Mouse (Mus musculus) erythroblast, embryonic 14.5 days (primary cell): Measurements from ENCODE around the gene Rcc2.

Experiments used
- GATA1 ChIP-seq: IDR thresholded peaks from 2 replicates; pipeline ENCODE4 v1.6.1; 2012; ENCODE audit warnings: low read length, inconsistent platforms, mixed read lengths
- TAL1 ChIP-seq: IDR thresholded peaks from 3 replicates; pipeline ENCODE4 v1.6.1; 2012; ENCODE audit warnings: low read length, inconsistent platforms, mixed read lengths

DNA sequence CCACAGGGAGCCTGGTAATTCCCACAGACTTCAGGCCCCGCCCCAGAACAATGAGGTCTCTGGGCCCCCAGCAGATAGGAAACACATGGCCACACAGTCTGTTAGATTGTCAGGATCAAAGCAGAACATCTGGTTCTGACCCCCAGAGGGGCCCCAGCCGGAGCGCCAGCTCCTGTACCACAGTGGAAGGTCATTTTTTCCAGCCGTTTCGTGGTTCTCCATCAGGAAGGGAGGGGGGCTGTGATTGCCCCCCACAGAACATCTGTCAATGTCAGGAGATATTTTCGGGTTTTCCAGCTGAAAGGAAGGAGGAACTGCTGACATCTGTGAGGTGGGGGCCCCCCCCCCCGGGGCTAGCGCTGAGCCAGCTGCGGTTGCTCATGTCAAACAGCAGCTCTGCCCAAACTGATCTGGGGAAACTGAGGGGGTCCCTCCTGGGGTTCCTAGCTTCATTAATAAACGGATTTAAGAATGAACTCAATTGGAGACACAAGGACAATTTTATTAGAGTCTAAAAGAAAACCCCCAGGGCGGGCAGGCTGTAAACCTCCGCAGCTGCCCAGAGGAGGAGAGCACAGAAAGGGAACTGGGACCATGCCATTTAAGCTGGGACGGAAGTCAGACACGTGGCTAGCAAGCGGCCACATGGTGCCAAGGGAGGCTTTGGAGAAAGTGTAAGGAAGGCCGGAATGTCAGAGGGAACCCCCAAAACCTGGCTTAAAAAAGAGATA, 16.0 kb upstream of the Rcc2 start:
- TF ChIP-seq TAL1 (peak; percentile 54; the same call in 2 of the 3 replicates), GATA1 (peak; percentile 50)
